29 mouse cellular contexts compared by ENCODE assay signal in genomic region chr11:46347756-46348155, GRCm38 (mm10). TPM values are rescaled to one million over a fixed set of nuclear protein-coding genes. Genes with fewer than 3 reads are reported as not detected.
A peak's percentile ranks its signal among the peaks of the same experiment; 100 is the strongest.
DNase-seq lines count a peak whose midpoint lies in the region; ATAC-seq and TF ChIP-seq lines count a peak whose summit lies in the region.
"Had no signal": no experiment of that assay in that cellular context is flagged by ENCODE, and none has a peak within 500 bp of the region (broad histone marks: within the 10 kb centered on the region; RNA-seq: fewer than 3 reads in every experiment).

No protein-coding gene starts in this region.

- H3K36me3 ChIP-seq in heart, embryonic 10.5 days, result no peaks in the 10 kb centered on the region
- H3K36me3 ChIP-seq in heart, adult 2 months (ENCODE audit: control insufficient read depth, insufficient read depth, low read length), result peaks cover 2% of the 10 kb centered on the region; the same call in 1 of the 2 replicates
- H3K36me3 ChIP-seq in embryonic facial prominence, embryonic 10.5 days (replicated peaks), result no peaks in the 10 kb centered on the region
- no peaks in the 10 kb centered on the region for H3K36me3 ChIP-seq in limb, embryonic 12.5 days
- H3K36me3 ChIP-seq: embryonic facial prominence, embryonic 15.5 days; forebrain, embryonic 15.5 days; heart, embryonic 12.5 days; hindbrain, embryonic 10.5 days had no signal

- no peak overlapping the region for H3K4me3 ChIP-seq in heart, embryonic 10.5 days
- H3K4me3 ChIP-seq in heart, adult 2 months, result no peak overlapping the region
- H3K4me3 ChIP-seq in embryonic facial prominence, embryonic 10.5 days, result no peak overlapping the region
- H3K4me3 ChIP-seq in limb, embryonic 12.5 days (replicated peaks), result no peak overlapping the region
- H3K4me3 ChIP-seq: embryonic facial prominence, embryonic 15.5 days; erythroblast, embryonic 14.5 days; forebrain, embryonic 15.5 days; heart, embryonic 12.5 days; hindbrain, embryonic 10.5 days had no signal

- intact Hi-C loops in heart, adult 2 months (cut with DNase I), result no loop called here

- DNase-seq in heart, embryonic 10.5 days (ENCODE audit: low spot score), result no peak
- DNase-seq in heart, adult 2 months, result no peak
- peak; percentile 62 for DNase-seq in CD4-positive helper T cell, adult 2 months (ENCODE audit: low read depth, low spot score)
- no peak for DNase-seq in embryonic facial prominence, embryonic 10.5 days (ENCODE audit: low spot score)
- no peak for DNase-seq in layer of hippocampus, postnatal 36 days
- no peak for DNase-seq in cerebellum, postnatal 4 days (ENCODE audit: low spot score in 2 of 2)
- DNase-seq in cerebellum, postnatal 25 days, result no peak
- DNase-seq: adrenal gland, adult 8-10 months; adrenal gland, postnatal 36 days; cerebellum, adult 11 months; cerebellum, adult 8-10 months; cerebellum, postnatal 36 days; gastrocnemius, postnatal 10 days; heart, adult 18-20 months had no signal

- ATAC-seq in limb, embryonic 12.5 days (ENCODE audit: insufficient number of reproducible peaks, insufficient read depth, low FRiP score, low TSS enrichment, low read depth), result no peak
- ATAC-seq: forebrain, embryonic 15.5 days; intestine, postnatal 0 days had no signal

- TF ChIP-seq EP300 in heart, adult 2 months (IDR thresholded peaks at IDR 0.05; ENCODE audit: insufficient read depth, low read depth, low read length), result no peak

- no peak for TF ChIP-seq CTCF in heart, adult 2 months (IDR thresholded peaks at IDR 0.05)

- 79% methylated on average over 5 of the region's 5 CpGs for WGBS in heart, embryonic 10.5 days
- WGBS in heart, adult 2 months, result 73% methylated on average over 5 of the region's 5 CpGs
- 90% methylated on average over 5 of the region's 5 CpGs for WGBS in embryonic facial prominence, embryonic 10.5 days
- WGBS in limb, embryonic 12.5 days, result 74% methylated on average over 5 of the region's 5 CpGs

- H3K79me2 ChIP-seq in heart, adult 2 months (replicated peaks; ENCODE audit: control insufficient read depth, insufficient read depth, low read length), result no peaks in the 10 kb centered on the region

- H3K27ac ChIP-seq in heart, embryonic 10.5 days, result 0 out of 2 replicates have a peak overlapping the region, but pooled peaks have one; percentile 16
- H3K27ac ChIP-seq in heart, adult 2 months, result no peak overlapping the region
- peak overlapping the region; percentile 65; the same call in 1 of the 2 replicates for H3K27ac ChIP-seq in embryonic facial prominence, embryonic 10.5 days (replicated peaks)
- peak overlapping the region; percentile 53; the same call in 1 of the 2 replicates for H3K27ac ChIP-seq in limb, embryonic 12.5 days
- H3K27ac ChIP-seq: embryonic facial prominence, embryonic 15.5 days; forebrain, embryonic 15.5 days; hindbrain, embryonic 10.5 days; hindbrain, embryonic 14.5 days had no signal

- H3K4me1 ChIP-seq in heart, embryonic 10.5 days, result peaks cover 15% of the 10 kb centered on the region; the same call in 1 of the 2 replicates
- no peaks in the 10 kb centered on the region for H3K4me1 ChIP-seq in heart, adult 2 months (ENCODE audit: control insufficient read depth, insufficient read depth, low read length)
- peaks cover 48% of the 10 kb centered on the region for H3K4me1 ChIP-seq in embryonic facial prominence, embryonic 10.5 days
- peaks cover 45% of the 10 kb centered on the region for H3K4me1 ChIP-seq in limb, embryonic 12.5 days (replicated peaks)
- H3K4me1 ChIP-seq: embryonic facial prominence, embryonic 15.5 days; forebrain, embryonic 15.5 days had no signal

- TF ChIP-seq POLR2A in heart, adult 2 months (IDR thresholded peaks at IDR 0.05; ENCODE audit: insufficient read depth, low read depth, low read length), result no peak

- H3K4me2 ChIP-seq in limb, embryonic 12.5 days, result no peak overlapping the region
- H3K4me2 ChIP-seq: embryonic facial prominence, embryonic 15.5 days; forebrain, embryonic 15.5 days; heart, embryonic 12.5 days; hindbrain, embryonic 14.5 days had no signal

- no peak overlapping the region for H3K9ac ChIP-seq in heart, adult 2 months (ENCODE audit: low read depth, low read length)
- H3K9ac ChIP-seq in limb, embryonic 12.5 days (replicated peaks), result no peak overlapping the region
- H3K9ac ChIP-seq: embryonic facial prominence, embryonic 15.5 days; forebrain, embryonic 15.5 days; heart, embryonic 12.5 days; hindbrain, embryonic 14.5 days had no signal

- no peaks in the 10 kb centered on the region for H3K9me3 ChIP-seq in heart, embryonic 10.5 days
- H3K9me3 ChIP-seq in embryonic facial prominence, embryonic 10.5 days, result no peaks in the 10 kb centered on the region
- no peaks in the 10 kb centered on the region for H3K9me3 ChIP-seq in limb, embryonic 12.5 days
- H3K9me3 ChIP-seq: embryonic facial prominence, embryonic 15.5 days; forebrain, embryonic 15.5 days; heart, embryonic 12.5 days; hindbrain, embryonic 10.5 days had no signal

- no peaks in the 10 kb centered on the region for H3K27me3 ChIP-seq in heart, embryonic 10.5 days (ENCODE audit: insufficient read depth, poor library complexity, severe bottlenecking)
- no peaks in the 10 kb centered on the region for H3K27me3 ChIP-seq in heart, adult 2 months (ENCODE audit: control insufficient read depth, insufficient read depth, low read length)
- H3K27me3 ChIP-seq in embryonic facial prominence, embryonic 10.5 days (replicated peaks; ENCODE audit: low read depth, poor library complexity, severe bottlenecking), result no peaks in the 10 kb centered on the region
- no peaks in the 10 kb centered on the region for H3K27me3 ChIP-seq in limb, embryonic 12.5 days
- H3K27me3 ChIP-seq: embryonic facial prominence, embryonic 15.5 days; forebrain, embryonic 15.5 days; heart, embryonic 12.5 days had no signal

RNA-seq across cellular contexts. Expression of gene Cyfip2, which starts 35.1 kb away (rescaled TPM):
- polyA plus RNA-seq in heart, embryonic 10.5 days (2016; fragmentation: Nextera tagmentation; extraction: Ambion mirVana), result 4.7 and 7.3 TPM in 2 replicates
- 10 to 100 TPM; 55.2 to 68.8 TPM for total RNA-seq in heart, adult 2 months (2021)
- 28.8 and 30.5 TPM in 2 replicates for polyA plus RNA-seq in heart, adult 2 months (2012; rRNA removed)
- polyA plus RNA-seq in embryonic facial prominence, embryonic 10.5 days (2016; fragmentation: Nextera tagmentation; extraction: Ambion mirVana), result 17.4 and 18.3 TPM in 2 replicates
- polyA plus RNA-seq in limb, embryonic 12.5 days (2016; fragmentation: Nextera tagmentation; extraction: Ambion mirVana), result 18.3 and 19.9 TPM in 2 replicates
- 100 to 1,000 TPM; 491 to 500 TPM for total RNA-seq in layer of hippocampus, postnatal 36 days (2021)

RNA-seq across cellular contexts. Expression of gene Itk, which starts 41.6 kb away (rescaled TPM):
- polyA plus RNA-seq in heart, embryonic 10.5 days (2016; fragmentation: Nextera tagmentation; extraction: Ambion mirVana), result 0.09 TPM in 1 of 2 replicates, not detected in the other
- under 1 TPM; 0.26 to 0.30 TPM for total RNA-seq in heart, adult 2 months (2021)
- polyA plus RNA-seq in heart, adult 2 months (2012; rRNA removed), result 0.35 and 0.51 TPM in 2 replicates
- polyA plus RNA-seq in embryonic facial prominence, embryonic 10.5 days (2016; fragmentation: Nextera tagmentation; extraction: Ambion mirVana), result 0.04 and 0.05 TPM in 2 replicates
- polyA plus RNA-seq in limb, embryonic 12.5 days (2016; fragmentation: Nextera tagmentation; extraction: Ambion mirVana), result not detected in 2 replicates
- total RNA-seq in layer of hippocampus, postnatal 36 days (2021), result under 1 TPM; 0.18 to 0.27 TPM
- total RNA-seq: MEL had no signal
- polyA plus RNA-seq: embryonic facial prominence, embryonic 11.5 days; forebrain, embryonic 15.5 days; heart, embryonic 12.5 days; hindbrain, embryonic 10.5 days had no signal

RNA-seq across cellular contexts. Expression of gene Fam71b, which starts 48.6 kb away (rescaled TPM):
- polyA plus RNA-seq in heart, embryonic 10.5 days (2016; fragmentation: Nextera tagmentation; extraction: Ambion mirVana), result not detected in 2 replicates
- not detected for total RNA-seq in heart, adult 2 months (2021)
- polyA plus RNA-seq in heart, adult 2 months (2012; rRNA removed), result 0.06 TPM in 1 of 2 replicates, not detected in the other
- not detected in 2 replicates for polyA plus RNA-seq in embryonic facial prominence, embryonic 10.5 days (2016; fragmentation: Nextera tagmentation; extraction: Ambion mirVana)
- not detected in 2 replicates for polyA plus RNA-seq in limb, embryonic 12.5 days (2016; fragmentation: Nextera tagmentation; extraction: Ambion mirVana)
- total RNA-seq in layer of hippocampus, postnatal 36 days (2021), result not detected
- total RNA-seq: adrenal gland, adult 8-10 months; adrenal gland, postnatal 36 days; gastrocnemius, postnatal 10 days; gastrocnemius, postnatal 4 days; heart, adult 18-20 months; heart, postnatal 25 days; MEL had no signal
- polyA plus RNA-seq: brain, embryonic 14.5 days; embryonic facial prominence, embryonic 11.5 days; embryonic facial prominence, embryonic 15.5 days; erythroblast, embryonic 14.5 days; forebrain, embryonic 11.5 days; forebrain, embryonic 15.5 days; frontal cortex, adult 2 months; heart, embryonic 12.5 days; hindbrain, embryonic 10.5 days; hindbrain, embryonic 14.5 days; intestine, postnatal 0 days had no signal
